In genomic region chr7:67578783-67579482, GRCm38 (mm10) we compare ENCODE assay signal across 14 mouse cellular contexts.
DNase-seq lines count a peak whose midpoint lies in the region; ATAC-seq and TF ChIP-seq lines count a peak whose summit lies in the region.
"Had no signal": no experiment of that assay in that cellular context is flagged by ENCODE, and none has a peak within 500 bp of the region (broad histone marks: within the 10 kb centered on the region; RNA-seq: fewer than 3 reads in every experiment).

No protein-coding gene starts in this region.

- H3K9ac ChIP-seq in forebrain, postnatal 0 days, result no peak overlapping the region
- H3K9ac ChIP-seq in limb, embryonic 12.5 days (replicated peaks), result no peak overlapping the region
- H3K9ac ChIP-seq: heart, embryonic 12.5 days; midbrain, embryonic 12.5 days had no signal

- peak; percentile 32; the same call in 1 of the 2 replicates for ATAC-seq in forebrain, postnatal 0 days
- no peak for ATAC-seq in limb, embryonic 12.5 days (ENCODE audit: insufficient number of reproducible peaks, insufficient read depth, low FRiP score, low TSS enrichment, low read depth)

- H3K27me3 ChIP-seq in forebrain, postnatal 0 days (ENCODE audit: insufficient read depth, low read length), result no peaks in the 10 kb centered on the region
- H3K27me3 ChIP-seq in forebrain, embryonic 10.5 days (ENCODE audit: poor library complexity, severe bottlenecking), result no peaks in the 10 kb centered on the region
- H3K27me3 ChIP-seq in limb, embryonic 12.5 days, result no peaks in the 10 kb centered on the region
- no peaks in the 10 kb centered on the region for H3K27me3 ChIP-seq in limb, embryonic 10.5 days (ENCODE audit: low read depth, poor library complexity, severe bottlenecking)
- no peaks in the 10 kb centered on the region for H3K27me3 ChIP-seq in hindbrain, embryonic 10.5 days (ENCODE audit: insufficient read depth, poor library complexity, severe bottlenecking)
- H3K27me3 ChIP-seq: heart, embryonic 12.5 days; midbrain, embryonic 12.5 days had no signal

- no peak for DNase-seq in forebrain, postnatal 0 days
- DNase-seq in forebrain, embryonic 10.5 days (ENCODE audit: extremely low spot score, low spot score), result no peak
- no peak for DNase-seq in limb, embryonic 10.5 days (ENCODE audit: low spot score)
- peak; percentile 93 for DNase-seq in fat pad, adult 2 months (ENCODE audit: extremely low read depth, low read depth, low spot score)
- DNase-seq in lung, postnatal 10 days, result peak; percentile 13
- DNase-seq in hindbrain, embryonic 10.5 days (ENCODE audit: low spot score), result no peak
- no peak for DNase-seq in thymus, postnatal 10 days (ENCODE audit: low spot score in 2 of 2)
- DNase-seq: adrenal gland, postnatal 10 days; layer of hippocampus, postnatal 36 days; liver had no signal

- H3K4me2 ChIP-seq in forebrain, postnatal 0 days (ENCODE audit: low read depth), result no peak overlapping the region
- H3K4me2 ChIP-seq in limb, embryonic 12.5 days, result no peak overlapping the region
- H3K4me2 ChIP-seq: heart, embryonic 12.5 days; midbrain, embryonic 12.5 days had no signal

- H3K36me3 ChIP-seq in forebrain, postnatal 0 days (ENCODE audit: insufficient read depth), result no peaks in the 10 kb centered on the region
- H3K36me3 ChIP-seq in forebrain, embryonic 10.5 days (replicated peaks), result no peaks in the 10 kb centered on the region
- H3K36me3 ChIP-seq in limb, embryonic 12.5 days, result no peaks in the 10 kb centered on the region
- no peaks in the 10 kb centered on the region for H3K36me3 ChIP-seq in limb, embryonic 10.5 days
- H3K36me3 ChIP-seq in hindbrain, embryonic 10.5 days, result no peaks in the 10 kb centered on the region
- H3K36me3 ChIP-seq: heart, embryonic 12.5 days; midbrain, embryonic 12.5 days had no signal

- H3K4me1 ChIP-seq in forebrain, postnatal 0 days (ENCODE audit: insufficient read depth), result no peaks in the 10 kb centered on the region
- H3K4me1 ChIP-seq in forebrain, embryonic 10.5 days, result no peaks in the 10 kb centered on the region
- 0 out of 2 replicates have a peak, but pooled peaks cover 3% of the 10 kb centered on the region for H3K4me1 ChIP-seq in limb, embryonic 12.5 days (replicated peaks)
- no peaks in the 10 kb centered on the region for H3K4me1 ChIP-seq in limb, embryonic 10.5 days
- no peaks in the 10 kb centered on the region for H3K4me1 ChIP-seq in hindbrain, embryonic 10.5 days (replicated peaks)
- H3K4me1 ChIP-seq: midbrain, embryonic 12.5 days had no signal

- WGBS in forebrain, postnatal 0 days, result 44% methylated on average over 7 of the region's 7 CpGs
- WGBS in forebrain, embryonic 10.5 days, result 86% methylated on average over 7 of the region's 7 CpGs
- 51% methylated on average over 7 of the region's 7 CpGs for WGBS in limb, embryonic 12.5 days
- WGBS in limb, embryonic 10.5 days, result 76% methylated on average over 7 of the region's 7 CpGs
- 80% methylated on average over 7 of the region's 7 CpGs for WGBS in hindbrain, embryonic 10.5 days

- no peaks in the 10 kb centered on the region for H3K9me3 ChIP-seq in forebrain, postnatal 0 days (ENCODE audit: low read length)
- H3K9me3 ChIP-seq in forebrain, embryonic 10.5 days, result no peaks in the 10 kb centered on the region
- H3K9me3 ChIP-seq in limb, embryonic 12.5 days, result no peaks in the 10 kb centered on the region
- H3K9me3 ChIP-seq in limb, embryonic 10.5 days (replicated peaks), result no peaks in the 10 kb centered on the region
- no peaks in the 10 kb centered on the region for H3K9me3 ChIP-seq in hindbrain, embryonic 10.5 days
- H3K9me3 ChIP-seq: heart, embryonic 12.5 days; midbrain, embryonic 12.5 days had no signal

- H3K27ac ChIP-seq in forebrain, postnatal 0 days (ENCODE audit: low read depth, low read length), result no peak overlapping the region
- no peak overlapping the region for H3K27ac ChIP-seq in forebrain, embryonic 10.5 days
- H3K27ac ChIP-seq in limb, embryonic 12.5 days, result peak overlapping the region; percentile 32; the same call in 1 of the 2 replicates
- H3K27ac ChIP-seq in limb, embryonic 10.5 days, result no peak overlapping the region
- H3K27ac ChIP-seq in hindbrain, embryonic 10.5 days, result no peak overlapping the region
- H3K27ac ChIP-seq: midbrain, embryonic 12.5 days had no signal

- TF ChIP-seq CTCF in forebrain, postnatal 0 days (IDR thresholded peaks at IDR 0.05; ENCODE audit: low read depth), result no peak

- H3K4me3 ChIP-seq in forebrain, postnatal 0 days (ENCODE audit: low read depth, low read length), result no peak overlapping the region
- H3K4me3 ChIP-seq in forebrain, embryonic 10.5 days, result no peak overlapping the region
- no peak overlapping the region for H3K4me3 ChIP-seq in limb, embryonic 12.5 days (replicated peaks)
- H3K4me3 ChIP-seq in limb, embryonic 10.5 days, result no peak overlapping the region
- H3K4me3 ChIP-seq in hindbrain, embryonic 10.5 days, result no peak overlapping the region
- H3K4me3 ChIP-seq: erythroblast, embryonic 14.5 days; heart, embryonic 12.5 days; midbrain, embryonic 12.5 days had no signal

Comparison
In these comparisons a context has a peak if more than half of its experiments do, and no peak if none do; other contexts are left out.
1. DNase-seq: peak in fat pad, adult 2 months (single experiment) and lung, postnatal 10 days (single experiment); none in forebrain, postnatal 0 days (single experiment), forebrain, embryonic 10.5 days (single experiment), limb, embryonic 10.5 days (single experiment), hindbrain, embryonic 10.5 days (single experiment) and thymus, postnatal 10 days (0 of 2).